Mouse (Mus musculus) brain, embryonic 14.5 days (tissue): ENCODE results near the gene Jazf1.

Source experiments
- CTCF ChIP-seq: fragments of 200-500 bp; IDR thresholded peaks from 2 replicates; pipeline ENCODE4 v1.5.1; 2012; ENCODE audit warnings: inconsistent platforms, mild to moderate bottlenecking, moderate library complexity, borderline replicate concordance; ENCODE audit not compliant: insufficient read depth, insufficient read length; ENCODE audit errors: extremely low read depth
- POLR2A ChIP-seq: fragments of 200-500 bp; IDR thresholded peaks from 2 replicates; pipeline ENCODE4 v1.6.1; 2012; ENCODE audit warnings: mild to moderate bottlenecking, inconsistent platforms, borderline replicate concordance; ENCODE audit not compliant: poor library complexity, insufficient read depth, insufficient read length, severe bottlenecking; ENCODE audit errors: extremely low read depth

DNA sequence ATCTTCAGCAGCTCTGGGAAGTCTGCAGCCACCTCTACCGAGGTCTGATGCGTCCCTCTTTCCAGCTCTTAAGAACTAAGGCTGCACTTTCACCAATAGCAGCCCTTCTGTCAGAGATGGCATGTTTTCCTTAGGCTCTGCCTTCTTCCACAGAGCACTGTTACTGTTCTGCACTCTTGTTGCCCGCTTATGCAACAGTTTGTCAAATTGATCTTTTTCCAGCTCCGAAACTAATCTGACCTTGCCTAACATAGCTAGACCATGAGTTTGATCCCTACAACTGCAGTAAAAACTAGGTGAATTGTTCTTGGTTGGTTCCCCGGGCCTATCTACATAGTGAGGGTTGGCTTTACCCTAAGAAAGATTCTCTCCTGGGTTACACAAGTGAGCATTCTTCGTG, 3.3 kb upstream of the Jazf1 start:
- no peak for TF ChIP-seq POLR2A
- no peak for TF ChIP-seq CTCF
